Mouse (Mus musculus) forebrain, embryonic 10.5 days (tissue): ENCODE measurements around the gene Olfr215. TPM values are rescaled to one million over a fixed set of nuclear protein-coding genes. Genes with fewer than 3 reads are reported as not detected.
"Not testable (repeated sequence)": the region's sequence is repeated elsewhere in the genome, so short reads cannot be mapped to it uniquely, and the experiment has no call there.

ENCODE experiments used
- DNase-seq: peaks from one replicate; pipeline ENCODE4 v3.0.0-alpha.2; 2017; ENCODE audit warnings: low spot score; ENCODE audit errors: extremely low spot score
- H3K27ac ChIP-seq: fragments of 300-500 bp; sonication (generic); 2 replicates; pipeline ENCODE4 v1.5.1; 2016; ENCODE audit warnings: mild to moderate bottlenecking
- H3K27me3 ChIP-seq: fragments of 300-500 bp; sonication (generic); 2 replicates; pipeline ENCODE4 v1.6.1; 2016; ENCODE audit warnings: mild to moderate bottlenecking; ENCODE audit not compliant: poor library complexity, severe bottlenecking
- H3K36me3 ChIP-seq: fragments of 300-500 bp; sonication (generic); replicated peaks from 2 replicates; pipeline ENCODE4 v1.6.1; 2016; ENCODE audit warnings: mild to moderate bottlenecking, moderate library complexity
- H3K4me1 ChIP-seq: fragments of 300-500 bp; sonication (generic); 2 replicates; pipeline ENCODE4 v1.6.1; 2016
- H3K4me3 ChIP-seq: fragments of 300-500 bp; sonication (generic); 2 replicates; pipeline ENCODE4 v1.5.1; 2016; ENCODE audit warnings: mild to moderate bottlenecking, moderate library complexity
- H3K9me3 ChIP-seq: fragments of 300-500 bp; sonication (generic); 2 replicates; pipeline ENCODE4 v1.6.1; 2016; ENCODE audit warnings: mild to moderate bottlenecking, moderate library complexity
- WGBS: fragments of 180-500 bp; shearing (Covaris S2); methylation state at CpG from one replicate; pipeline ENCODE4 v1.1.7; 2016; 5-methylcytosine and 5-hydroxymethylcytosine counted together
- polyA plus RNA-seq: library from polyadenylated mRNA; unstranded; fragments of >200 nt; fragmentation: Nextera tagmentation; extraction: Ambion mirVana; gene quantifications from 2 replicates; pipeline ENCODE4 v1.2.1, GENCODE M21; 2016

The Olfr215 gene
- not detected in 2 replicates for polyA plus RNA-seq

- H3K9me3 ChIP-seq, result no peaks in the 10 kb centered on the region
- no peak within 1 kb of the TSS for H3K4me3 ChIP-seq
- H3K27me3 ChIP-seq, result no peaks in the 10 kb centered on the region
- no peaks in the 10 kb centered on the region for H3K36me3 ChIP-seq
- 0 out of 2 replicates have a peak, but pooled peaks cover 6% of the 10 kb centered on the region for H3K4me1 ChIP-seq
- 65% methylated on average over 4 of the region's 4 CpGs for WGBS
- no peak for DNase-seq
- no peak within 1 kb of the TSS for H3K27ac ChIP-seq
Measured at GRCm38 (mm10) chr6:116584095-116584494, at the start of gene Olfr215. Gene Olfr215, minus strand, starts transcription at chr6:116584195.

DNA sequence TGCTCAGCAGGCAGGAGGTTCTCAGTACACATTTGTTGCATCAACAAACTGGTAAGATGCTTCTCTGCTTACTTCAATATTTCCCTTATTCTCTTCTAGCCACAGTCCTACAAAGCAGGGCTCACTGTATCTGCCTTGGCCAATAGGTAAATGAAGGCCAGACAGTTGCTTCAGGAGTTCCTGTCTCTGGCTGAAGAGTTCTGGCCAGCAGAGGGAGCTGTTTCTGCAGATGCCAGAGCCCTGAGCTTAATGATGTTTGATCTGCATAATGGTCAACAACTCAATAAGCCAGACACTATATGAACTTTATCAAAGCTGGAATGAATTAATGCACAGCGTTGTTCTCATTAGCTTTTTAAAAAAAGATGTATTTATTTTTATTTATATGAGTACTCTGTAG is 48.1 kb upstream of the Olfr215 start:
- DNase-seq, result peak; percentile 42
- no peak overlapping the region for H3K27ac ChIP-seq
- H3K36me3 ChIP-seq, result peaks cover 2% of the 10 kb centered on the region
- peaks cover 20% of the 10 kb centered on the region for H3K4me1 ChIP-seq
- H3K27me3 ChIP-seq, result no peaks in the 10 kb centered on the region
- 51% methylated on average over 1 of the region's 1 CpGs for WGBS
- no peak overlapping the region for H3K4me3 ChIP-seq
- no peaks in the 10 kb centered on the region for H3K9me3 ChIP-seq

- H3K4me3 ChIP-seq, result no peak overlapping the region
- WGBS, result 94% methylated on average over 10 of the region's 10 CpGs
- peak; percentile 13 for DNase-seq
- H3K9me3 ChIP-seq, result no peaks in the 10 kb centered on the region
- peaks cover 25% of the 10 kb centered on the region for H3K36me3 ChIP-seq
- H3K27me3 ChIP-seq, result no peaks in the 10 kb centered on the region
- H3K27ac ChIP-seq, result 0 out of 2 replicates have a peak overlapping the region, but pooled peaks have one; percentile 100
- H3K4me1 ChIP-seq, result peaks cover 20% of the 10 kb centered on the region
Measured at GRCm38 (mm10) chr6:116629766-116630165, 45.8 kb upstream of the Olfr215 start.

GRCm38 (mm10) chr6:116628539-116629171 is 44.7 kb upstream of the Olfr215 start, which contains the start of gene Zfp422:
Gene Zfp422, minus strand, starts transcription at chr6:116628999.
- H3K4me1 ChIP-seq, result peaks cover 20% of the 10 kb centered on the region
- DNase-seq, result peak; percentile 80
- WGBS, result under 1% methylated on average over 56 of the region's 56 CpGs

DNA sequence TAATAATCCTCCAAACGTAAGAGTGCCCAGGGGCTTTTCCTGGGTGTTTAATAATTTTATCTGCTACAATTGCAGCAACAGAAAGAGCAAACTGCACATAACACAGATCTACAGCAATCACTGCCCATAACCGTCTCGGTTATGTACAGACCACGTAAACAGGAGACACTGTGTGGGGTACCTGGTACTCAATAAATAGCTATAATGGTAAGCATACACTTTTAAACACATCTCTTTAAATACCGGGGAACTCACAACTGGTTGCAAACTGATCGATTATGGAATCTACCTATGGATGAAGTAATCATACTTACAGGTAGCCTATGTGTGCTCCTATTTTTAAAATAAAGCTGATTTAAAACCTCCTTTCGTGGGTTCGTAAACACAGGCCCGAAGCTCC is 44.1 kb upstream of the Olfr215 start:
- 28% methylated on average over 9 of the region's 9 CpGs for WGBS
- H3K4me3 ChIP-seq, result peak overlapping the region; percentile 91
- no peak for DNase-seq
- peaks cover 37% of the 10 kb centered on the region for H3K36me3 ChIP-seq
- H3K4me1 ChIP-seq, result peaks cover 20% of the 10 kb centered on the region
- no peaks in the 10 kb centered on the region for H3K9me3 ChIP-seq
- peak overlapping the region; percentile 100 for H3K27ac ChIP-seq
- H3K27me3 ChIP-seq, result no peaks in the 10 kb centered on the region

More at GRCm38 (mm10) chr6:116628539-116629171, 44.7 kb upstream of the Olfr215 start, which contains the start of gene Zfp422:
- Histone ChIP-seq H3K36me3 (peaks cover 35% of the 10 kb centered on the region), H3K9me3 (no peaks in the 10 kb centered on the region), H3K27me3 (no peaks in the 10 kb centered on the region), H3K4me3 (peak within 1 kb of the TSS; percentile 91), H3K27ac (peak within 1 kb of the TSS; percentile 100)

- H3K27ac ChIP-seq, DNase-seq, H3K9me3 ChIP-seq, H3K4me3 ChIP-seq, H3K27me3 ChIP-seq: not testable (repeated sequence)
- Histone ChIP-seq H3K36me3 (peaks cover 37% of the 10 kb centered on the region), H3K4me1 (peaks cover 20% of the 10 kb centered on the region)
- 95% methylated on average over 9 of the region's 9 CpGs for WGBS
Measured at GRCm38 (mm10) chr6:116626417-116626816, 42.4 kb upstream of the Olfr215 start.

- no peak for DNase-seq
- no peak overlapping the region for H3K27ac ChIP-seq
- peaks cover 4% of the 10 kb centered on the region for H3K4me1 ChIP-seq
- WGBS, result 65% methylated on average over 8 of the region's 8 CpGs
- H3K27me3 ChIP-seq, result no peaks in the 10 kb centered on the region
- peaks cover 29% of the 10 kb centered on the region for H3K36me3 ChIP-seq
- no peaks in the 10 kb centered on the region for H3K9me3 ChIP-seq
- H3K4me3 ChIP-seq, result no peak overlapping the region
Measured at GRCm38 (mm10) chr6:116621318-116622023, 37.5 kb upstream of the Olfr215 start.

DNA sequence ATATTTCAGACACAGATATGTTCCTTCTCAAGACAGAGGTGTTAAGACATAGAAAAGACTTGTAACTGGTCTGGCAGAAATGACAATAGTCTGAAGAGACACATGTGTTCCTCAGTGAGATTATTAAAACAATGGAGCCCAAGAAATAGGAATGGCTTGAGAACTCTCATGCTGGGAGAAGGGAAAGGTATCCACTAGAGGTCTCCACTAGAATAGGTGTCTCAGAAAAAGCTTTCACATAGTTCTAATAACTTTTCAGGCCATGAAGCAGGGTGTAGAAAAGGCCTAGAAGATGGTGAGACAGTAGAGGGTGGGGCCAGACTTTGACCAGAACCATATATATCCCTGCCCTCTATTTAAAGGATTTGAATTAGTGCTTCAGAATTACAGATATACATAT is 34.1 kb upstream of the Olfr215 start:
- Histone ChIP-seq H3K27me3 (no peaks in the 10 kb centered on the region), H3K4me3 (no peak overlapping the region), H3K9me3 (no peaks in the 10 kb centered on the region), H3K36me3 (no peaks in the 10 kb centered on the region), H3K4me1 (no peaks in the 10 kb centered on the region; the same call in 1 of the 2 replicates), H3K27ac (no peak overlapping the region)
- DNase-seq, result no peak

DNA sequence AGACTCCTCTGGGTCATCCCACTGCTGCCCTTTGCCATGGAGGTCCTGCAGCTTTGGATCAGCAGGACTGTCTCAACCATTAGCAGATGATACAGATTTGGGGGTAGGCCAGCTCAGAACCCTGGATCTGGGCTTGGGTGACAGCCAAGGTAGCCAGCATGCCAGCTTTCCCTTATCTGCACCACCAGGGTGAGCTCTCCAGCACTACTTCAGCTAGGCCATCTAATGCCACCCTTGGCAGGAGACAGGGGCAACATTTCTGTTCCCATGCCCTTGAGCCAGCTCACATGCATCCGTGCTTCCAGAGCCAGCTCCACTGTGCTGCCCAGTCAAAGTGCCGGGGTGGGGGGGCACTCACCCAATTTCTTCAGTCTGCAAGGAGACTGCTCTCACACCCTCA is 31.7 kb upstream of the Olfr215 start:
- H3K27me3 ChIP-seq, result no peaks in the 10 kb centered on the region
- no peak overlapping the region for H3K4me3 ChIP-seq
- no peaks in the 10 kb centered on the region for H3K9me3 ChIP-seq
- H3K4me1 ChIP-seq, result no peaks in the 10 kb centered on the region
- no peak overlapping the region for H3K27ac ChIP-seq
- DNase-seq, result no peak
- no peaks in the 10 kb centered on the region for H3K36me3 ChIP-seq
- 95% methylated on average over 2 of the region's 2 CpGs for WGBS

GRCm38 (mm10) chr6:116607230-116607629 is 23.2 kb upstream of the Olfr215 start:
- Histone ChIP-seq H3K4me1 (no peaks in the 10 kb centered on the region), H3K27me3 (no peaks in the 10 kb centered on the region), H3K27ac (no peak overlapping the region), H3K9me3 (no peaks in the 10 kb centered on the region), H3K4me3 (no peak overlapping the region), H3K36me3 (no peaks in the 10 kb centered on the region)
- DNase-seq, result no peak
- 45% methylated on average over 4 of the region's 4 CpGs for WGBS

- not testable (repeated sequence) for DNase-seq, H3K4me1 ChIP-seq, H3K4me3 ChIP-seq, H3K36me3 ChIP-seq, H3K27me3 ChIP-seq, H3K9me3 ChIP-seq, H3K27ac ChIP-seq
Measured at GRCm38 (mm10) chr6:116600969-116601368, 17.0 kb upstream of the Olfr215 start.

- Histone ChIP-seq H3K36me3 (no peaks in the 10 kb centered on the region), H3K4me1 (no peaks in the 10 kb centered on the region), H3K27me3 (no peaks in the 10 kb centered on the region), H3K4me3 (no peak overlapping the region), H3K27ac (no peak overlapping the region), H3K9me3 (no peaks in the 10 kb centered on the region)
- WGBS, result 39% methylated on average over 3 of the region's 3 CpGs
- DNase-seq, result no peak
Measured at GRCm38 (mm10) chr6:116569834-116570233, 14.2 kb downstream of the Olfr215 start.

DNA sequence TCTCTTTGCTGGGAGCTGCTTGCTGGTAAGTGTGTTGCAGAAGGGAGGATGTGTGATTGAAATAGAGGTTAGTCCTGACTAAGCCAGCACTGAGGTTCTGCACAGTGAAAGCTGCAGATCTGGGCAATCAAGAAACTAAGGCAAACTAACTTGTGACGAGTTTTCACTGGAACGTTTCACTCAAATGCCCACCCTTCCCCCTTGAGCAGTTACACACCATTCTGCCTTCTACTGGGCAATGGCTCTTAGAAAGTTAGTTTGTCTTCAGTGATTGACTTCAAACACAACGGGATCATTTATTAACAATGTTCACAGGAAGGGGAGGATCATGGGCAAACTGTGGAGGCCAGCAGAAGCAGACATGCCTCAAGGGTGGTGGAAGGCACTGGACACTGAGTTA is 29.0 kb downstream of the Olfr215 start:
- H3K36me3 ChIP-seq, result no peaks in the 10 kb centered on the region
- H3K4me3 ChIP-seq, result no peak overlapping the region
- WGBS, result 70% methylated on average over 3 of the region's 3 CpGs
- no peak overlapping the region for H3K27ac ChIP-seq
- H3K27me3 ChIP-seq, result no peaks in the 10 kb centered on the region
- H3K4me1 ChIP-seq, result no peaks in the 10 kb centered on the region
- no peak for DNase-seq
- no peaks in the 10 kb centered on the region for H3K9me3 ChIP-seq
